Mouse (Mus musculus) stomach, postnatal 0 days (tissue): ENCODE results near the gene Clec4g. TPM values are rescaled to one million over a fixed set of nuclear protein-coding genes. Genes with fewer than 3 reads are reported as not detected.

Experiments used
- ATAC-seq: fragments of 200-750 bp; cut with Nextera tagmentation; 2 replicates; pipeline ENCODE4 v1.8.0; 2017; ENCODE audit not compliant: low FRiP score, low TSS enrichment
- DNase-seq: peaks from one replicate; pipeline ENCODE4 v3.0.0-alpha.2; 2016; ENCODE audit warnings: low spot score
- H3K27ac ChIP-seq: fragments of 300-500 bp; sonication (generic); replicated peaks from 2 replicates; pipeline ENCODE4 v1.5.1; 2014; ENCODE audit warnings: mild to moderate bottlenecking, control low read depth
- H3K27me3 ChIP-seq: fragments of 300-500 bp; sonication (generic); 2 replicates; pipeline ENCODE4 v1.6.1; 2014; ENCODE audit warnings: low read length; ENCODE audit not compliant: control insufficient read depth, insufficient read depth
- H3K36me3 ChIP-seq: fragments of 300-500 bp; sonication (generic); 2 replicates; pipeline ENCODE4 v1.6.1; 2014; ENCODE audit warnings: low read length, mixed read lengths; ENCODE audit not compliant: control insufficient read depth, insufficient read depth
- H3K4me1 ChIP-seq: fragments of 300-500 bp; sonication (generic); replicated peaks from 2 replicates; pipeline ENCODE4 v1.6.1; 2014; ENCODE audit warnings: antibody characterized with exemption; ENCODE audit not compliant: control insufficient read depth, insufficient read depth
- H3K4me2 ChIP-seq: fragments of 300-500 bp; sonication (generic); replicated peaks from 2 replicates; pipeline ENCODE4 v1.6.1; 2014; ENCODE audit warnings: low read depth, mild to moderate bottlenecking, control low read depth, moderate library complexity
- H3K4me3 ChIP-seq: fragments of 300-500 bp; sonication (generic); 2 replicates; pipeline ENCODE4 v1.5.1; 2014; ENCODE audit warnings: low read depth, low read length, control low read depth
- H3K9ac ChIP-seq: fragments of 300-500 bp; sonication (generic); 2 replicates; pipeline ENCODE4 v1.6.1; 2014; ENCODE audit warnings: mild to moderate bottlenecking, low read length, control low read depth, mixed read lengths
- H3K9me3 ChIP-seq: fragments of 300-500 bp; sonication (generic); 2 replicates; pipeline ENCODE4 v1.6.1; 2016; ENCODE audit warnings: low read length; ENCODE audit not compliant: control insufficient read depth
- CTCF ChIP-seq: IDR thresholded peaks from 2 replicates; pipeline ENCODE4 v1.5.1; 2016; ENCODE audit warnings: antibody characterized with exemption, low read depth, mild to moderate bottlenecking, moderate library complexity
- EP300 ChIP-seq: optimal IDR thresholded peaks from 2 replicates; pipeline ENCODE3; 2016; ENCODE audit warnings: antibody characterized with exemption
- WGBS: fragments of 180-500 bp; shearing (Covaris S2); extraction: QIAGEN DNeasy Blood & Tissue Kit; methylation state at CpG from one replicate; pipeline ENCODE4 v1.1.7; 2014; 5-methylcytosine and 5-hydroxymethylcytosine counted together
- polyA plus RNA-seq: library from polyadenylated mRNA; unstranded; fragments of >200 nt; fragmentation: Nextera tagmentation; extraction: Ambion mirVana; gene quantifications from 2 replicates; pipeline ENCODE4 v1.2.1, GENCODE M21; 2015

Clec4g gene
- polyA plus RNA-seq, 1 experiment from 2014 or later, result 0.10 TPM

- no peak for TF ChIP-seq EP300
- no peak for TF ChIP-seq CTCF
- no peak for DNase-seq
- H3K9ac ChIP-seq, result no peak overlapping the region
- no peak for ATAC-seq
- no peaks in the 10 kb centered on the region for H3K9me3 ChIP-seq
- WGBS, result 64% methylated on average over 7 of the region's 7 CpGs
- H3K27me3 ChIP-seq, result no peaks in the 10 kb centered on the region
- no peaks in the 10 kb centered on the region for H3K4me1 ChIP-seq
- no peak overlapping the region for H3K4me3 ChIP-seq
- no peak overlapping the region for H3K27ac ChIP-seq
- no peaks in the 10 kb centered on the region for H3K36me3 ChIP-seq
- H3K4me2 ChIP-seq, result no peak overlapping the region
Measured at GRCm38 (mm10) chr8:3707611-3708010, 12.8 kb downstream of the Clec4g start.

- 58% methylated on average over 4 of the region's 4 CpGs for WGBS
- Histone ChIP-seq H3K4me1 (no peaks in the 10 kb centered on the region), H3K27ac (no peak overlapping the region), H3K4me3 (no peak overlapping the region), H3K36me3 (no peaks in the 10 kb centered on the region), H3K4me2 (no peak overlapping the region), H3K27me3 (no peaks in the 10 kb centered on the region), H3K9ac (no peak overlapping the region), H3K9me3 (no peaks in the 10 kb centered on the region)
- ATAC-seq, result no peak
- DNase-seq, result peak; percentile 29
- TF ChIP-seq EP300, result no peak
- peak; percentile 63 for TF ChIP-seq CTCF
Measured at GRCm38 (mm10) chr8:3705711-3706110, 14.7 kb downstream of the Clec4g start.

- Histone ChIP-seq H3K4me2 (no peak overlapping the region), H3K27ac (no peak overlapping the region), H3K9ac (no peak overlapping the region), H3K4me1 (no peaks in the 10 kb centered on the region), H3K4me3 (no peak overlapping the region), H3K9me3 (no peaks in the 10 kb centered on the region), H3K36me3 (no peaks in the 10 kb centered on the region), H3K27me3 (no peaks in the 10 kb centered on the region)
- 93% methylated on average over 1 of the region's 1 CpGs for WGBS
- ATAC-seq (no peak), DNase-seq (no peak)
- no peak for TF ChIP-seq EP300
- no peak for TF ChIP-seq CTCF
Measured at GRCm38 (mm10) chr8:3701491-3701890, 19.0 kb downstream of the Clec4g start.

GRCm38 (mm10) chr8:3694121-3694520, 26.3 kb downstream of the Clec4g start, which contains the start of gene Fcer2a:
TSS of gene Fcer2a (minus strand) at chr8:3694175.
- H3K27me3 ChIP-seq, result no peaks in the 10 kb centered on the region
- no peak for ATAC-seq
- no peak within 1 kb of the TSS for H3K4me3 ChIP-seq
- no peak within 1 kb of the TSS for H3K27ac ChIP-seq
- no peak for DNase-seq
- H3K9me3 ChIP-seq, result no peaks in the 10 kb centered on the region
- WGBS, result 82% methylated on average over 3 of the region's 3 CpGs
- no peak within 1 kb of the TSS for H3K4me2 ChIP-seq
- H3K4me1 ChIP-seq, result no peaks in the 10 kb centered on the region
- no peaks in the 10 kb centered on the region for H3K36me3 ChIP-seq
- TF ChIP-seq EP300 (no peak), CTCF (no peak)
- H3K9ac ChIP-seq, result no peak within 1 kb of the TSS

GRCm38 (mm10) chr8:3690774-3691173, 29.7 kb downstream of the Clec4g start:
- Histone ChIP-seq H3K27ac (no peak overlapping the region), H3K36me3 (no peaks in the 10 kb centered on the region), H3K9ac (no peak overlapping the region), H3K4me3 (no peak overlapping the region), H3K4me2 (no peak overlapping the region), H3K9me3 (no peaks in the 10 kb centered on the region), H3K27me3 (no peaks in the 10 kb centered on the region), H3K4me1 (no peaks in the 10 kb centered on the region)
- 64% methylated on average over 3 of the region's 3 CpGs for WGBS
- ATAC-seq (peak; percentile 40; the same call in 1 of the 2 replicates), DNase-seq (peak; percentile 23)
- TF ChIP-seq CTCF (no peak), EP300 (no peak)

- Histone ChIP-seq H3K4me3 (no peak overlapping the region), H3K27me3 (no peaks in the 10 kb centered on the region), H3K4me1 (no peaks in the 10 kb centered on the region), H3K9ac (no peak overlapping the region), H3K36me3 (no peaks in the 10 kb centered on the region), H3K27ac (no peak overlapping the region), H3K4me2 (no peak overlapping the region), H3K9me3 (no peaks in the 10 kb centered on the region)
- 75% methylated on average over 6 of the region's 6 CpGs for WGBS
- DNase-seq (no peak), ATAC-seq (no peak)
- TF ChIP-seq CTCF, result peak; percentile 27
- TF ChIP-seq EP300, result no peak
Measured at GRCm38 (mm10) chr8:3687537-3687936, 32.9 kb downstream of the Clec4g start.
